Mouse (Mus musculus) embryo, embryonic 9.5 days (tissue): ENCODE results near the gene Zdhhc13.
A peak's percentile ranks its signal among the peaks of the same experiment; 100 is the strongest.

Source experiments
- DNase-seq: peaks from one replicate; pipeline ENCODE4 v3.0.0-alpha.2; 2017; ENCODE audit errors: extremely low spot score

The Zdhhc13 gene

DNA sequence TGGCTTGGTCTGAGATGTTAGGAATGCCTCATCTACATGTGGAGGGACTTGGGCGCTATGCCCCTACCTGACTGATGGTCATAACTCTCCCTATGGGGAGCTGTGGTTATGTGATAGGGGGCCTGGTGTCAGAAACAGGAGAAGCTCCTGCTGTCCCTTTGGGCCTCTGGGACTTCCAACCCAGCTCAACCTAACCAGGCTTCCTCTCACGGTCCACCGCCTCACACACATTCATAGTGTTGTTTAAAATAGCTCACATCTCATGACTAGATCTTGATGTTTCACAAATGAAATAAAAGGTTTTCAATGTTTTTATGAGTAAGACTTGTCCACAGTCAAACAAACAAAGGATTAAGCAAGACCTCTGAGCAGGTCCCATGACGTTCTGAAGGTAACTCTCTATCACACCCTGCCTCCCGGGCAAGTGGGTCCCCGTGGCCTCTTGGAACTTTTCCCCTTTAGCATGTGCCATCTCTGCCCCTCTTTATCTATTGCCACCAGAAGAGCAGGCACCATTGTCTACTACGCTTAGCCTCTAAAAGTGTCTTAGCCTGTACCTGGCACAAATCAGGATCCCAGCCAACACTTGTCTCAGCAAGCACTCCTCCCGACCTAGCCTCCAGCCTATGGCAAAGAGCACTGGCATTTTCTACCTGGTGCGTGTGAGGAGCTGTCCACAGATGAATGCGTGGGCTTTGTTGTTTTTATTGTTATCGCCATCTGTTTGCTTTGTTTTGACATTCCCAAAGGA lies 3.9 kb upstream of the Zdhhc13 start:
- no peak for DNase-seq

- DNase-seq, result no peak
These were observed 455 bp upstream of the Zdhhc13 start for GRCm38 (mm10) chr7:48788348-48788747.

DNA sequence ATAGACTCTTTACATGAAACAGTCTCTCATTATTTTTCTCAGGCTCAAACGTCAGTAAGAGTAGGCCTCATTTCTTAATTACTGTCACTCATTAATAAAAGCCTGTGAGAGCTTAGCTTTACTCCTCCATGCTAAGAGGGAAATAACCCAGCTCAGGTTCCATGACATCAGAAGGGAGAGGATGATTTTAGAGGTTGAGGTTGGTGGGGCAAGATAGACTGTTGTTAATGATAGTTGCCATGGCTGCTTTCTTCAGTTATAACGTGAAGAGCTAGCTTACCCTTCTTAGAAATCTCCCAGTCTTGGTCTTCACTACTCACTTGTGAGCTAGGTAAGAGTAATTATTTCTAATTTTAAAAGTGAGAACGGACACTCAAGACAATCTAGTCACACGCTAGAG lies 1.3 kb downstream of the Zdhhc13 start:
- no peak for DNase-seq

DNA sequence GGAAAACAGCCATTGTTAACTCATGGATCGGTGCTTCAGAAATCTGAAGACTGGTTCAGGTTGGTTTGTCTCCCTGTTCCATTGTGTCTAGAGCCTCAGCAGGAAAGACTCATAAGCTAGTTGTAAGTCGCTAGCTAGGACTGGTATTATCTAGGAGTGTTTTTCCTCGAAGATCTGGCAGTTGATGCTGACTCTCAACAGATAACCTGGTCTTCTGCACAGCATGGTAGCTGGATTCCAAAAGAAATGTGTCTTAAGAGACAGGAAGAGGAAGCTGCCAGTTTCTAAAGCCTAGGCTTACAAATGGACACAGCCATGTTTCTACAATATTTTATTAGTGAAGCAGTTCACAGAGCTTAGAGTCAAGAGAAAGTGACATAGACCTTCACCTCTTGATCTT lies 2.6 kb downstream of the Zdhhc13 start:
- DNase-seq, result no peak

GRCm38 (mm10) chr7:48795130-48795529 lies 6.3 kb downstream of the Zdhhc13 start:
- DNase-seq, result no peak

DNA sequence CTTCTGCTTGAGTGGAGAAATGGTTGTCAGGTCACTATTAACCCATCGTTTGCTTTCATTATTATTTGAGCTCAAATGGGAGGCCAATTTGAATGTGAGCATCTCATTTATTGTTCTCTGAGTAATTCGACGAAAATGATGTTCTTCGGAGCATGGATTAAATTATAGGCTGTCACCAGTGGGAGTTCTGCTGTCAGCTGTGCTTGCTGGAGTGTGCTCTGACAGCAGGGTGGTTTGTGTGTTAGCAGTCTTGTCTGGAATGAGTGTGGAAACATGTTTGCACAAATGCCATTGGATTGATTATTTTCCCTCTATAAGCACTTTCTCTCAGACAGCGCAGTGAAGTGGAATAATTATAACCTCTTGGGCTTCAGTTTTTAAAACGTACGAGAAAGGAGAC lies 14.6 kb downstream of the Zdhhc13 start:
- DNase-seq, result no peak

DNA sequence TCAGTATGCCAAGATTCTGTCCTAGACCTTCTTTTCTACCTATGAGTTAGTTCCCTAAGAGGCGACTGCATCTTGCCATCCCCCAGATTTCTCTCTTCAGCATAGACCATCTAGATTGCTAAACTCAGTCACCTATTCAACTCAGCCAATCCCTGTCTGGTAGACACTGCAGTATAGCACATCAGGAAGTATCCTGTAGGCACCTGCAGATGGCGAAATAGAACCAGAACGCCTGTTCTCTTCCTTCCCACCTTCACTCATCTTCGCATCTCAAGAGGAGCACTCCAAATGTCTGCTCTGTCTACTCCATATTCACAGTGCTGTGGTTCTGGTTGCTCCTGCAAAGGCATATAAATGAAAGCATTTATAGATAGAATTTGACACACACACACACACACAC lies 17.8 kb downstream of the Zdhhc13 start:
- no peak for DNase-seq

DNA sequence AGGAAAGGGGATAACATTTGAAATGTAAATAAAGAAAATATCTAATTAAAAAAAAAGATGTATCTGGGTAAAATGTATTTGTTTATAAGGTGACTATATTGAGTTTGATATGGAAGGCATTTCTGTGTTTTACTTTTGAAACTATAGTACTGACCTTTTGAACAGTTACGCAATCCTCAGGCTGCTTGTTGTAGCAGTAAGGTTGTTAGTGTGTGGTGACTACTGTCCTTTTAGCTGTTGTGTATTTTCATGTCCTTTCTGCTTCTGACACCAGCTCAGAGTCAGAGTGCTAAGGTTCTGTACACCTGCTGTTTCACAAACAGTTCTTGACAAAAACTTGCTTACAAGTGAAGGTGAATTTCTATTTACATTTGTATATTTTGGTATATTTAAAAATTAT lies 21.8 kb downstream of the Zdhhc13 start:
- no peak for DNase-seq

DNA sequence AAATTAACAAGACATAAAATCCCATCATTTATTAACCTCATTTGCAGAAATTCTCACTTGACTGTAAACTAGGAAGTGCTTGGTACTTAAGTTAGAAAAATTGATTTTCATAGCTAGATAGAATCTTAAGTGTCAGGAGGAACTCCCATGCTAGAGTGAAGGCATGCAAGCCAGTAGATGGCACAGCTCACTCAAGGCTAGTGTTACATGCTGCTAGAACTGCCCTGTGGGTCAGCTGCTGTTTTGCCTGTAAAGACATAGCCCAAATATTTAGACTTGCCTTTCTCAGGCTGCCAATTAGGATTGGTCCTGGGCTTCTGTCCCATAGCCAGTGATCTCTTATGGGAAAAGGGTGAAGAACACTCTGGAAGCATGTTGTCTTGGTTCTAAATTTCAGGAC lies 23.6 kb downstream of the Zdhhc13 start:
- no peak for DNase-seq

GRCm38 (mm10) chr7:48813594-48813993 lies 24.8 kb downstream of the Zdhhc13 start:
- DNase-seq, result no peak

- no peak for DNase-seq
These were observed 32.9 kb downstream of the Zdhhc13 start for GRCm38 (mm10) chr7:48821654-48822053.

- no peak for DNase-seq
These were observed 34.8 kb downstream of the Zdhhc13 start for GRCm38 (mm10) chr7:48823621-48824020.

DNA sequence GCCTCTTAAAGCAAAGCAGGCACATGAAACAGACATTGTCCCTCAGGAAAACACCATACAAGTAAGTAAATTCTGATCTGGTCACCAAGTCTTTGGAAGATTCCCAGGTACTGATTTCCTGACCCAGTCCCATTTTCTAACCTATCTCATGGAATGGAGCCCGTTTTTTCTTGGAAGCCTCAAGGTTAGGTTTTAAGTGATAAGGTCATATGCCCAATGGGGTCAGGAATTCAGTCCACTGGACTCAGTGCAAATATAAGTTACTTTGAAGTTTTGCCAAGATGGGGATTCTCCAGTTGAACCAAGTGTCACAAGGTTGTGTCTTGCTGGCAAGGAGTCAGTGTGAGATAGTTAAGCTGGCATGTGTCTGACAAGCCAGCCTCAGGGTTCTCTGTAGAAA lies 35.9 kb downstream of the Zdhhc13 start:
- no peak for DNase-seq

DNA sequence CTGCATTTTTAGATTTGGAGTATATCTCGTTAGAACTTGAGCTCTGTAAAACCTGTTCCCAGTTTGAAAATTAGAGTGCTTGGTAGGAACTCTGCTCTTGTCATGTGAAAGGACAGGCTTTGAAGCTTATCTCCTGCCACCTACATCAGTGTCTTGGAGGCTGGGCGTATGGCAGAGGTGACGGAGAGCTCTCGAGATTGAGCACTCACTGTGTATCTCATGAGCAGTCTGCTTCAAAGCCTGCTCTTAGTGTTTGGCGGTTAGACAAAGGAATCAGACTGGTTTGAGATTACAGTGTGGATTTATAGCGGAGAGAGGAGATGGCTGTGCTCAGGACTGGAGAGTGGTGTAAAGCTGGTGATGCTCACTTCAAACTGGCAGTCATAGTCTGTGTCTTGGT lies 36.4 kb downstream of the Zdhhc13 start:
- DNase-seq, result no peak

DNA sequence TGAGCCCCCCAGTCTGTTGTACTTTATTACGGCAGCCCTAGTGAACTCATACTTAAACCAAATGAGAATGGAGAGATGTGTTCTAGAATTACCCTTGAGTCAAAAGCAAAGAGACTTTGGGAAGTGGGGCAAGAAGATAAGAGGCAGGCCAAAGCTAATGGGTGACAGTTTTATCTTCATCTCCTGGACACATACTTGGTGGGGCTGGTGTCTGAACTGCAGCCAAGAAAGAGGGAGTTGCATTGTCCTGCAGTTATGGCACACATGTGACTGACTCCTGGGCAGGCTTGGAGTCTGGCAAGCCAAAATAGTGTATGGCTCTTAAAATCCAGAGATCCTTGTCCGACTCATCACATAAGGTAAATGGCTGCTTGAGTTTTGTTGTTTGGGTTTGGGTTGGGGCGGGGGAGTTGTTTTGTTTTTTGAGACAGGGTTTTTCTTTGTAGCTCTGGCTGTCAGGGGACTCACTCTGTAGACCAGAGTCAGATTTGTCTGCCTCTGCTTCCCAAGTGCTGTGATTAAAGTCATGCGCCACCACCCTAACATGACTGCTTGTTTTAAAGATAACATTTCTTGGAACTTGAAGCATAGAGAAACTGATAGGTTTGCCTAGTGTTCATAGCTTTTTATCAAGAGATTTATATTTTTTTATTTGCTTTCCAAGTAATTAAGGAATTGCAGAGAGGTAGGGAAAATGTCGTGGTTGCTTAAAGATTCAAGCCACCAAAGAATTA lies 40.5 kb downstream of the Zdhhc13 start:
- DNase-seq, result no peak

GRCm38 (mm10) chr7:48830395-48830794 lies 41.6 kb downstream of the Zdhhc13 start:
- no peak for DNase-seq

GRCm38 (mm10) chr7:48832735-48833134 lies 43.9 kb downstream of the Zdhhc13 start:
- no peak for DNase-seq

- DNase-seq, result no peak
These were observed 45.7 kb downstream of the Zdhhc13 start for GRCm38 (mm10) chr7:48834371-48834970.

- peak; percentile 17 for DNase-seq
These were observed 46.3 kb downstream of the Zdhhc13 start for GRCm38 (mm10) chr7:48834989-48835626.

GRCm38 (mm10) chr7:48836949-48837348 lies 48.1 kb downstream of the Zdhhc13 start:
- no peak for DNase-seq

GRCm38 (mm10) chr7:48838434-48838833 lies 49.6 kb downstream of the Zdhhc13 start:
- no peak for DNase-seq

GRCm38 (mm10) chr7:48840545-48840944 lies 51.7 kb downstream of the Zdhhc13 start:
- no peak for DNase-seq

DNA sequence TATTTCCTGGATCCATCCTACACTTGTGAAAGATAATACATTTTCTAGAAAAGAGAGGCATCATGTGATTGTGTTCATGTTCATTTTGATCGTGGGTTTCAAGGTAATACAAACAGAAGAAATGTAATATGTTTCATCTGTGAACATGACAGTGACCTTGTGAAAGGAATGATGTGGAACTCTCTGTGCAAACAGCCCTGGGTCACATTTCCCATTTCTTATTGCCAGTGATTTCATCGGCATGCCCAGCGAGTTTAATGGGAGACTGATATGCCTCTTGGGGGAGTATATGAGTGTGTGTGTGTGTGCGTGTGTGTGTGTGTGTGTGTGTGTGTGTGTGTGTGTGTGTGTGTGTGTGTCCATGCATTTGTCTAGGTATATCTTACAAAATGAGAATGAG lies 52.7 kb downstream of the Zdhhc13 start:
- no peak for DNase-seq
